Mouse (Mus musculus): ENCODE measurements around the gene Efcab5.
"Not testable (repeated sequence)": the region's sequence is repeated elsewhere in the genome, so short reads cannot be mapped to it uniquely, and the experiment has no call there.

The Efcab5 gene

GRCm38 (mm10) chr11:77095206-77095605 lies 93.6 kb downstream of the Efcab5 start:
- DNase-seq (ENCODE audit: low spot score), result no peak

GRCm38 (mm10) chr11:77094136-77094535 lies 94.6 kb downstream of the Efcab5 start:
- DNase-seq (ENCODE audit: low spot score), result no peak

- DNase-seq (ENCODE audit: low spot score), result peak; percentile 14
Observed at GRCm38 (mm10) chr11:77093208-77093607, 95.6 kb downstream of the Efcab5 start.

GRCm38 (mm10) chr11:77089162-77089561 lies 99.6 kb downstream of the Efcab5 start:
- no peak for DNase-seq (ENCODE audit: low spot score)

- DNase-seq (ENCODE audit: low spot score), result no peak
Observed at GRCm38 (mm10) chr11:77087004-77087403, 101.8 kb downstream of the Efcab5 start.

GRCm38 (mm10) chr11:77084001-77084682 lies 104.6 kb downstream of the Efcab5 start:
- no peak for DNase-seq (ENCODE audit: low spot score)

GRCm38 (mm10) chr11:77079361-77079760 lies 109.4 kb downstream of the Efcab5 start:
- no peak for DNase-seq (ENCODE audit: low spot score)

GRCm38 (mm10) chr11:77078273-77079134 lies 110.3 kb downstream of the Efcab5 start, which contains the start of gene Nsrp1:
Gene Nsrp1, minus strand, starts transcription at chr11:77078435.
- peak; percentile 86 for DNase-seq (ENCODE audit: low spot score)

GRCm38 (mm10) chr11:77077792-77078191 lies 111.0 kb downstream of the Efcab5 start:
- DNase-seq (ENCODE audit: low spot score), result no peak

GRCm38 (mm10) chr11:77077331-77077730 lies 111.4 kb downstream of the Efcab5 start:
- not testable (repeated sequence) for DNase-seq (ENCODE audit: low spot score)

- DNase-seq (ENCODE audit: low spot score), result peak; percentile 3
Observed at GRCm38 (mm10) chr11:77070721-77071120, 118.0 kb downstream of the Efcab5 start.

- no peak for DNase-seq (ENCODE audit: low spot score)
Observed at GRCm38 (mm10) chr11:77068825-77069224, 119.9 kb downstream of the Efcab5 start.

- DNase-seq (ENCODE audit: low spot score), result no peak
Observed at GRCm38 (mm10) chr11:77063406-77063805, 125.4 kb downstream of the Efcab5 start.

- no peak for DNase-seq (ENCODE audit: low spot score)
Observed at GRCm38 (mm10) chr11:77061951-77062350, 126.8 kb downstream of the Efcab5 start.

GRCm38 (mm10) chr11:77042816-77043215 lies 146.0 kb downstream of the Efcab5 start:
- DNase-seq (ENCODE audit: low spot score), result no peak

GRCm38 (mm10) chr11:77041891-77042290 lies 146.9 kb downstream of the Efcab5 start:
- no peak for DNase-seq (ENCODE audit: low spot score)
